Mouse (Mus musculus) cerebellum, adult 2 months (tissue): ENCODE data around the gene Cd6.

Experiments
- CTCF ChIP-seq: fragments of 200-500 bp; IDR thresholded peaks from 2 replicates; pipeline ENCODE4 v1.5.1; 2011; ENCODE audit warnings: low read depth, mild to moderate bottlenecking, control low read depth, low read length, moderate library complexity, borderline replicate concordance; ENCODE audit not compliant: insufficient read depth
- POLR2A ChIP-seq: fragments of 200-500 bp; IDR thresholded peaks from 2 replicates; pipeline ENCODE4 v1.6.1; 2011; ENCODE audit warnings: low read length, control low read depth, borderline replicate concordance; ENCODE audit not compliant: insufficient read depth

- no peak for TF ChIP-seq CTCF
- no peak for TF ChIP-seq POLR2A
These were observed 13.4 kb downstream of the Cd6 start for GRCm38 (mm10) chr19:10816462-10816861.
